Mouse (Mus musculus) brain, embryonic 14.5 days (tissue): ENCODE measurements around the gene Nedd9.

Source experiments
- CTCF ChIP-seq: fragments of 200-500 bp; IDR thresholded peaks from 2 replicates; pipeline ENCODE4 v1.5.1; 2012; ENCODE audit warnings: inconsistent platforms, mild to moderate bottlenecking, moderate library complexity, borderline replicate concordance; ENCODE audit not compliant: insufficient read depth, insufficient read length; ENCODE audit errors: extremely low read depth
- POLR2A ChIP-seq: fragments of 200-500 bp; IDR thresholded peaks from 2 replicates; pipeline ENCODE4 v1.6.1; 2012; ENCODE audit warnings: mild to moderate bottlenecking, inconsistent platforms, borderline replicate concordance; ENCODE audit not compliant: poor library complexity, insufficient read depth, insufficient read length, severe bottlenecking; ENCODE audit errors: extremely low read depth

- no peak for TF ChIP-seq CTCF
- TF ChIP-seq POLR2A, result no peak
Observed at GRCm38 (mm10) chr13:41437390-41437789, 49.8 kb downstream of the Nedd9 start.
